Mouse (Mus musculus): ENCODE measurements around the gene Copz2. TPM values are rescaled to one million over a fixed set of nuclear protein-coding genes. Genes with fewer than 3 reads are reported as not detected.
"Not testable (repeated sequence)": the region's sequence is repeated elsewhere in the genome, so short reads cannot be mapped to it uniquely, and the experiment has no call there.

Copz2 gene
- total and polyA plus RNA-seq, 2 experiments, result 20.7 to 43.5 TPM

GRCm38 (mm10) chr11:96843627-96844026 is 6.0 kb upstream of the Copz2 start:
- TF ChIP-seq CTCF (IDR thresholded peaks at IDR 0.05; ENCODE audit: low read depth, low read length), result no peak
- TF ChIP-seq POLR2A (IDR thresholded peaks at IDR 0.05; ENCODE audit: extremely low read depth, insufficient read depth, low read length), result no peak
- H3K27ac ChIP-seq (replicated peaks; ENCODE audit: insufficient read depth, low read depth, low read length), result no peak overlapping the region

GRCm38 (mm10) chr11:96847240-96847639 is 2.4 kb upstream of the Copz2 start:
- Histone ChIP-seq H3K27me3 (ENCODE audit: control insufficient read depth, insufficient read depth, low read length) (no peaks in the 10 kb centered on the region), H3K79me2 (ENCODE audit: control insufficient read depth, insufficient read depth, low read length) (no peaks in the 10 kb centered on the region), H3K4me1 (ENCODE audit: control insufficient read depth, insufficient read depth, low read length) (peaks cover 3% of the 10 kb centered on the region; the same call in 1 of the 2 replicates), H3K4me3 (ENCODE audit: insufficient read depth, low read depth, low read length) (no peak overlapping the region), H3K9ac (ENCODE audit: low read depth, low read length) (no peak overlapping the region), H3K36me3 (ENCODE audit: control insufficient read depth, insufficient read depth, low read length) (no peaks in the 10 kb centered on the region), H3K27ac (replicated peaks; ENCODE audit: insufficient read depth, low read depth, low read length) (no peak overlapping the region)
- TF ChIP-seq CTCF (IDR thresholded peaks at IDR 0.05; ENCODE audit: low read depth, low read length) (no peak), POLR2A (IDR thresholded peaks at IDR 0.05; ENCODE audit: extremely low read depth, insufficient read depth, low read length) (no peak)
- DNase-seq (ENCODE audit: extremely low read depth, low read depth, low spot score), result no peak
- 82% methylated on average over 3 of the region's 3 CpGs for WGBS

More at GRCm38 (mm10) chr11:96843627-96844026, 6.0 kb upstream of the Copz2 start:
- H3K27me3 ChIP-seq (ENCODE audit: control insufficient read depth, insufficient read depth, low read length), result no peaks in the 10 kb centered on the region
- no peaks in the 10 kb centered on the region for H3K36me3 ChIP-seq (ENCODE audit: control insufficient read depth, insufficient read depth, low read length)
- DNase-seq (ENCODE audit: extremely low read depth, low read depth, low spot score), result no peak
- H3K4me3 ChIP-seq (ENCODE audit: insufficient read depth, low read depth, low read length), result no peak overlapping the region
- no peaks in the 10 kb centered on the region for H3K79me2 ChIP-seq (ENCODE audit: control insufficient read depth, insufficient read depth, low read length)
- H3K9ac ChIP-seq (ENCODE audit: low read depth, low read length), result no peak overlapping the region
- H3K4me1 ChIP-seq (ENCODE audit: control insufficient read depth, insufficient read depth, low read length), result no peaks in the 10 kb centered on the region
- 69% methylated on average over 3 of the region's 3 CpGs for WGBS

- peaks cover 3% of the 10 kb centered on the region; the same call in 1 of the 2 replicates for H3K4me1 ChIP-seq (ENCODE audit: control insufficient read depth, insufficient read depth, low read length)
- no peak overlapping the region for H3K4me3 ChIP-seq (ENCODE audit: insufficient read depth, low read depth, low read length)
- TF ChIP-seq CTCF (IDR thresholded peaks at IDR 0.05; ENCODE audit: low read depth, low read length), result no peak
- H3K27ac ChIP-seq (replicated peaks; ENCODE audit: insufficient read depth, low read depth, low read length), result no peak overlapping the region
- H3K9ac ChIP-seq (ENCODE audit: low read depth, low read length), result no peak overlapping the region
- H3K36me3 ChIP-seq (ENCODE audit: control insufficient read depth, insufficient read depth, low read length), result no peaks in the 10 kb centered on the region
- H3K27me3 ChIP-seq (ENCODE audit: control insufficient read depth, insufficient read depth, low read length), result no peaks in the 10 kb centered on the region
- 89% methylated on average over 9 of the region's 9 CpGs for WGBS
- no peaks in the 10 kb centered on the region for H3K79me2 ChIP-seq (ENCODE audit: control insufficient read depth, insufficient read depth, low read length)
- DNase-seq (ENCODE audit: extremely low read depth, low read depth, low spot score), result no peak
These were observed 976 bp upstream of the Copz2 start for GRCm38 (mm10) chr11:96848694-96849093.

GRCm38 (mm10) chr11:96849145-96849544 is 525 bp upstream of the Copz2 start:
- DNase-seq (ENCODE audit: extremely low read depth, low read depth, low spot score); H3K27me3 ChIP-seq (ENCODE audit: control insufficient read depth, insufficient read depth, low read length); H3K27ac ChIP-seq (replicated peaks; ENCODE audit: insufficient read depth, low read depth, low read length); H3K36me3 ChIP-seq (ENCODE audit: control insufficient read depth, insufficient read depth, low read length); H3K9ac ChIP-seq (ENCODE audit: low read depth, low read length); H3K4me1 ChIP-seq (ENCODE audit: control insufficient read depth, insufficient read depth, low read length); H3K79me2 ChIP-seq (ENCODE audit: control insufficient read depth, insufficient read depth, low read length); H3K4me3 ChIP-seq (ENCODE audit: insufficient read depth, low read depth, low read length): not testable (repeated sequence)
- 62% methylated on average over 5 of the region's 5 CpGs for WGBS

- DNase-seq (ENCODE audit: extremely low read depth, low read depth, low spot score), result peak; percentile 66
- Histone ChIP-seq H3K79me2 (ENCODE audit: control insufficient read depth, insufficient read depth, low read length) (no peaks in the 10 kb centered on the region), H3K4me1 (ENCODE audit: control insufficient read depth, insufficient read depth, low read length) (peaks cover 6% of the 10 kb centered on the region; the same call in 1 of the 2 replicates), H3K9ac (ENCODE audit: low read depth, low read length) (no peak overlapping the region), H3K27me3 (ENCODE audit: control insufficient read depth, insufficient read depth, low read length) (no peaks in the 10 kb centered on the region), H3K36me3 (ENCODE audit: control insufficient read depth, insufficient read depth, low read length) (no peaks in the 10 kb centered on the region), H3K4me3 (ENCODE audit: insufficient read depth, low read depth, low read length) (no peak overlapping the region), H3K27ac (replicated peaks; ENCODE audit: insufficient read depth, low read depth, low read length) (no peak overlapping the region)
- WGBS, result 53% methylated on average over 5 of the region's 5 CpGs
- no peak for TF ChIP-seq POLR2A (IDR thresholded peaks at IDR 0.05; ENCODE audit: extremely low read depth, insufficient read depth, low read length)
- TF ChIP-seq CTCF (IDR thresholded peaks at IDR 0.05; ENCODE audit: low read depth, low read length), result no peak
These were observed 7.8 kb downstream of the Copz2 start for GRCm38 (mm10) chr11:96857446-96857845.

- Histone ChIP-seq H3K9ac (ENCODE audit: low read depth, low read length) (no peak overlapping the region), H3K79me2 (ENCODE audit: control insufficient read depth, insufficient read depth, low read length) (no peaks in the 10 kb centered on the region), H3K27ac (replicated peaks; ENCODE audit: insufficient read depth, low read depth, low read length) (no peak overlapping the region), H3K27me3 (ENCODE audit: control insufficient read depth, insufficient read depth, low read length) (no peaks in the 10 kb centered on the region), H3K4me3 (ENCODE audit: insufficient read depth, low read depth, low read length) (no peak overlapping the region), H3K36me3 (ENCODE audit: control insufficient read depth, insufficient read depth, low read length) (no peaks in the 10 kb centered on the region), H3K4me1 (ENCODE audit: control insufficient read depth, insufficient read depth, low read length) (peaks cover 6% of the 10 kb centered on the region; the same call in 1 of the 2 replicates)
- TF ChIP-seq POLR2A (IDR thresholded peaks at IDR 0.05; ENCODE audit: extremely low read depth, insufficient read depth, low read length) (no peak), CTCF (IDR thresholded peaks at IDR 0.05; ENCODE audit: low read depth, low read length) (no peak)
- 86% methylated on average over 4 of the region's 4 CpGs for WGBS
- no peak for DNase-seq (ENCODE audit: extremely low read depth, low read depth, low spot score)
These were observed 10.0 kb downstream of the Copz2 start for GRCm38 (mm10) chr11:96859635-96860034.
